Mouse (Mus musculus): ENCODE measurements around the gene Pip5kl1.

Gene Pip5kl1

DNA sequence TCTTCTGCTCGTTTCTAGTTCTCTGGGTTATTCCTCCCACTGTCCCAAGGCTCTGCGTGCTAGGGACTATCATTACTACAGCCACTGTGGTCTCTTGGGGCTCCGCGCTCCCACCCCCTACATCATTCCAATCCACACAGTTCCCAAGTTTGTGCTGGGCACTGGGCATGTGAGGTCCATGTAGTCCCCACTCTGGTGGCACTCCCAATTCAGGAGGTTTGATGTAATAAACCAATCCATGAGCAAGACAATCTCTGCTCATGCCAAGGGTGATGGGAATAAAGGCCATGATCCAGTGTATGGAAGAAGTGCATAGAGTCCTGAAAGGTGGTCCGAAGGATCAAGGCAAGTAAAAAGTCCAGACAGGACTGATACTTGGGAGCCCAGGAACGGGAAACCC lies at the start of gene Pip5kl1:
Pip5kl1 (plus strand) TSS at position 301 of the 400 bp plus-strand sequence.
- DNase-seq = no peak

DNA sequence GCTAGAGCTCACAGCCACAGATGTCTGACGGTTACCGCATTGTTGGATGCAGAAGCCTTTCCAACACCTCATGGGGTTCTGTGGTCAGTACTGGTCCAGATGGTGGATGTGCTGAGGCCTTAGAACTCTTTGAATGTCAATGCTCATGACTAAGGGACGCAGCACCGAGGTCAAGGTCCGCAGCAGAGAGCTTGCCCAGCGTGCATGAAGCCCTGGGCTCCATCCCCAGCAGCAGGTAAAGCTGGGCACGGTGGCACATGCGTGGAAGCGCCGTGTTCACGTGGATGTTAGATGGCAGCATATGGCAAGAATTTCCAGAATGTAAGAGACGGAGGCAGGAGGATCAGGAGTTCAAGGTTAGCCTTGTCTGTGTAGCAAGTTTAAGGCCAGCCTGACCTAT lies 48.8 kb upstream of the Pip5kl1 start:
- peak; percentile 67 for DNase-seq

DNA sequence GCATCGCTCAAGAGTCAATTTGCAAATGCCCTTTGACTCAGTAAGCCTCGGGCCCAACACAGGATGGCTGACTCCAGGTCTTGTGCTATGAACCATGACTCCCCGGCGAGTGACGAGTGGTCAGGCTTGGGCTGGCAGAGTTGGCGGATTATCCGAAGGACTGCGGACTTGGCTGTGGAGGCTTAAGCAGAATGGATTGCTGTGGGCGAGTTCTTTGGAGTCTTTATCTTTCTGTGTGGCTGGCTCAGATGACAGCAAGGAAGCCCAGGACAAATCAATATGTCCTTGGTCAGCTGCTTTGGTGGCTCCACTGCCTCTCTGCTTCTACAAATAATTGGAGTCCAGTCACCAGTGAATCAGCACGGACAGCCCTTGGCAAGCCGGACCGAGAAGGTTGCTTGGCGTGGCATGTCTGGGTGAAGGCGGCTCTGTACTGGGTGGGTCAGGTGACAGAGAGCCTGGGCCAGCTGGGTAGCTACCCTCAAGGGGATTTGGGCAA lies 47.1 kb upstream of the Pip5kl1 start:
- peak; percentile 81 for DNase-seq

DNA sequence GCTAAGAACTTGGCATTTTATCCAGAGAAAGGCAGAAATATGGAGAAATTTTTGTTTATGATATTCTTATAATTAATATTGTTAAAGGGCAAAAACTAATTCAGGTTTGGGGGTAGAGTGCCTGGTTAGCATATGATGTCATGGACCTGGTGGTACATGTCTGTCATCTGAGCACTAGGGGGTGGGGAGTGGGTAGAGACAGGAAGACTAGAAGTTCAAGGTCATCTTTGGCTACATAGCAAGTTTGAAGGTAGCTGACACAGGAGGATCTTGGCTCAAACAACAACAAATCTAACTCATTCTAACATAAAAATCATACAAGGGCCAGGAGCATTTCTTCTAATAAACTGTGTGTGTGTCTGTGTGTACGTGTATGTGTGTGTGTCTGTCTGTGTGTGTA lies 46.3 kb upstream of the Pip5kl1 start:
- DNase-seq = no peak

DNA sequence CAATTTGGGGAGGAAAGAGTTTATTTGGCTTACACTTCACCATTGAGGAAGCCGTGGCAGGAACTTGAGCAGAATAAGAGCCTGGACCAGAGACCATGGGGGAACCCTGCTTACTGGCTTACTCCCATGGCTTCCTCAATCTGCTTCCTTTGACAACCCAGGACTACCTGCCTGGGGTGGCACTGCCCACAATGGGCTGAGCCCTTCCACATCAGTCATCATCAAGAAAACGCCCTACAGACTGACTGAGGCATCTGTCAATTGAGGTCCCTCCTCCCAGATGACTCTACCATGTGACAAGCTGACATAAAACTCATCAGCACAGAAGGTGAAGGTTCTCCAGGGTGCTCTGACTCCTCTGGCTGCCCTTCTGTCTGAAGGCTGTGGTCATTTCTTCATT lies 44.1 kb upstream of the Pip5kl1 start:
- DNase-seq = peak; percentile 36

DNA sequence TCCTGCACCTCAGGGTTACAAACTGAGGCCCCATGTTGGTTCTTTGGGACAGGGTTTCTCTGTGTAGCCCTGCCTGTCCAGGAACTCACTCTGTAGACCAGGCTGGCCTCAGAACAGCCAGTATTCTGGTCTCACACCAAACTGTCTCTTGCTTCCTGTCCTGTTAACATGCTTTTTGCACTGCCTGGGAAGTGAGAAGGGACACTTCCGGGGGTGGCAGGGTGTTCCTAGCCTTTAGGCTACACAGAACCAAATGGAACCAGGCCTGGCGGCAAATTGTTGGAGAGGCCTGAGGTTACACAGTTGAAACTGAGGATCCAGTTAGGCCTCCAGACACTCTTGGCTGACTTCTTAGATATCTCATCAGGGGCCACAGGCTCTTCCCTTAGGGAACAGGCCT lies 41.4 kb upstream of the Pip5kl1 start:
- no peak for DNase-seq

DNA sequence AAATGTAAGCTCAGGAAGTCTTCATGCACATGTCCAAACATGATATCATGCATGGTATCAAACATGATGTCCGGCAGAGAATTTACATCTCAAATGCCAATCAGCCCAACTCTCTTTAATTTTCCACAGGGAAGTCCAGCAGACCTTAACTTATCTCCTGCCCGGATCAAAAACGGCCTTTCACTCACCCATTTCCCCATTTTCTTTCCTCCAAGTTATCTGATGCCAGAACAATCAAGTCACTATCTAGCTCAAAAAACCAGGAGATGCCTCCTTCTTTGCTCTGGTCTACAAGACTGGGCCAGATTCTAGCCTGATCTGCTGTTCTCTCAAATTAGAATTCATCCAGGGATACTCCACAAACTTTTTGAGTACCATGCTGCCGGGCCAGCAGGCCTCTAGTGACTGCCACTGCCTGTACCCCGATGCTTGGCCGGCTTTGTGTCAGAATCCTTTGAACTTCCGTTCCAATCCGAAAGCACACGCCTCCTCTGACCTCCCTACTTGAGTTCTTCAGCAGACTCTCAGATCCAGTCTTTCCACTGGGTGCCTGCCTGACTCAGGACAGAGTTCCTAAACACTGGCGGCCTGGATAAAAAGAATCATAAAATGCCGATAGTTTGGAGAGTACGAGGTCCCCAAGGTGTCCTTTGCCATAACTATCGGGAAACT lies 40.4 kb upstream of the Pip5kl1 start:
- DNase-seq = peak; percentile 68

DNA sequence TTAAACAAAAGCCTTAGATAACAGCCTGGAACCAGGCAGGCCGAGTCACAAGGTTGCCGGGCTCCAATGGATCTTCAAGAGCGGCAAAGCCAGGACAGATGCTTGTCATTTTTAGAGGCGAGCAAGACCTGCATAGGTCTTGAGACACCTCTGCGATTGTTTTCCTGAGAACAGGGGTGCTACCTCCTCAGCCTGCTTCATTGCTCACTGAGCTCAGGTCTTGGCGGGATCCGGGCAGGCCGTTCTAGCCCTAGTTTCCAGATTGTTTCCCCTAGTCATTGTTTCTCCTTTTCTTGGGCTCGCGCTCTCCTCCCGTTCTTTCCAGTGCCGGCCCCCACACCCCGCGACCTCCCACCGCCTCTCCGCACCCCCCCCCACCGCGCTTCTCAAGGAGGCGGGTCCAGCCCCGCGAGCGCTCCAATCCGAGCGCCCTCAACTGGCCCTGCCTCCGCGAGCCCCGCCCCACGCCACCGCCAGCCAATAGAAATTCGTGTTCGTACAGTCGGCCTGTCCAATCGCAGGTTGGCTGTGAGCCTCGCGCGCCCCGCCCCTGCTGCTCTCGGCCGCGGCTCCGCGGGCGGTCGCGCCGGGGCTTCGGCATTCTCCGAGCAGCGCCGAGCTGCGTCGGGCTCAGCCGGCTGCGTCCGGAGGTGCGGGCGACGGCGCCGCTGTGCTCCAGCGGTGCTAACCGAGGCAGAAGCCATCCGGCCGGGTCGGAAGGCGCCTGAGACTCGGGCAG lies 39.7 kb upstream of the Pip5kl1 start, which contains the start of gene Fam102a:
Fam102a (plus strand) TSS at position 600 of the 739 bp plus-strand sequence.
- DNase-seq = peak; percentile 99

DNA sequence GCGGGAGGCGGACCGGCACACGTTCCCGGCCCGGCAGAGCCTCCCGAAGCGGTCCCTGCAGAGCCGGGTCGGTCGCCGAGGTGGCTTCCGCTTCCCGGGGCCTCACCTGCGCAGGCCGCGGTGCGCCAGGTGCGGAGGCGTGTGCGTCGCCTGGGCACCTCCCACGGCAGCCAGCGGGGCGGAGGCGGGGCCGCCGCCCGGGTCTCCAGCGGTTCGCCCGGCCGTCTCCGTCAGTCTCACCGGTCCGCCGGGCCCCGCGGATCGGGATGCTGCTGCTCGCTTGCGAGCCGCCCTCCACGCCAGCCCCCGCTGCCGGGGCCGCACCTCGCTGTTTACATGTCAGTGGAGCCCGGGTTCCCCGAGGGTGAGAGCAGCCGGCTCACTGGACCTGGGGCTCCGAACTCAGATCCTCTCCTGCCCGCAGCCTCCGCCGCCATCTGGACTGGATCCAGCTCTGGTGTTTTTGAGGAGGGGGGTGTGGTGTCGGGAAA lies 39.1 kb upstream of the Pip5kl1 start:
- peak; percentile 85 for DNase-seq

DNA sequence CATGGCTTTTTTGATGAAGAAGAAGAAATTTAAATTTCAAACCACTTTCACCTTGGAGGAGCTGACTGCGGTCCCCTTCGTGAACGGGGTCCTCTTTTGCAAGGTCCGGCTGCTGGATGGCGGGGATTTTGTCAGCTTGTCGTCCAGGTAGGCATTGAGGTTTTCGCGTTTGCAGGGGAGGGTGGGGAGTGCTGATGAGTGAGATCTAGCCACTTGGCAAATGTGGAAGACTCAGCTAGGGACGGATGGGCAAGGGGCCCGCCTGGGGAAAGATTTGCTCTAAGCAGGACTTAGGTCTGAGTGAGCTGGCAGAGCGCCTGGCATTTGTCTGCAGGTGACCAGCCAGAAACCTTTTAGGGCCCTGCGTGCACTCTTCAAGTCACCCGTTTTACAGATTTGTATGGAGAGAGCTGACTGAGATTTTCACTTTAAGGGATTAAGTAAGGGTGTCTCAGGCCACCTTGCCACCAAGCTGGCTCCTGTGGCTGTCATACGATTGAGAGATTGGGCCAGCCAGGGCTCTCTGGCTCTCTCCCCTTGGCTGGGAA lies 38.4 kb upstream of the Pip5kl1 start:
- DNase-seq = peak; percentile 71

DNA sequence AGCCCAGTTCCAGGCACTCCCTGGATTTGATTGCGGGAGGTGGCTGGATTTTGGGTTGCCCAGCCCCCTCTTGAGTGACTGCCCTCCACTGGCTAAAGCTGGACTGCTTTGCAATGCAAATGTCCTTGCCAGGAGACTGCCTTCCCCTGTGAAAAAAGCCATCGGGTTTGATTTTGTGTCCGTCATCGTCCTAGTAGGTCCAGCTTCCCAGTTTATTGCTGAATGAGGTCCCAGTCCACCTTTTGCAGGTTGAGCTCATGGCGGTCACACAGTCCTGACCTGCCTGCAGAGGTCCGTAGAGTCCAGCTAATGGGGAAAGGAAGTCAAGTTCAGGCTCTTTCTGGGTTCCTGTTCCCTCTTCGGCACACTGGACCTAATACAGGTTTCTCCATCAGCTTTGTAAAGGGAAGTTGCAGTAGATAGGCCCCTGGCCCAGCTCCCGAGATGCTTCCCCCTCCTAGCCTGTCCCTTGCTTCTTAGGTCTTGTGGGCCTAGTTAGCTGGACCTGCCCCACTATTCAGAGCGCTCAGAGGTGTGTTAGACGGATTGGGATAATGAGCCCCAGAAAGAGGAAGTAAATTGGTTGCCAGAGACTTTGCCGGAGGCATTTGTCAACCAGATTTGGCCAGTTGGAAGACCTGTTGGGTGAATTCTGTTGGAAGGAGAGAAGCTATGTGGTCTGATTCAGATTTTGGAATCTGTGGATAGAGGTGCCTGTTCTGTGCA lies 37.8 kb upstream of the Pip5kl1 start:
- DNase-seq = peak; percentile 79

DNA sequence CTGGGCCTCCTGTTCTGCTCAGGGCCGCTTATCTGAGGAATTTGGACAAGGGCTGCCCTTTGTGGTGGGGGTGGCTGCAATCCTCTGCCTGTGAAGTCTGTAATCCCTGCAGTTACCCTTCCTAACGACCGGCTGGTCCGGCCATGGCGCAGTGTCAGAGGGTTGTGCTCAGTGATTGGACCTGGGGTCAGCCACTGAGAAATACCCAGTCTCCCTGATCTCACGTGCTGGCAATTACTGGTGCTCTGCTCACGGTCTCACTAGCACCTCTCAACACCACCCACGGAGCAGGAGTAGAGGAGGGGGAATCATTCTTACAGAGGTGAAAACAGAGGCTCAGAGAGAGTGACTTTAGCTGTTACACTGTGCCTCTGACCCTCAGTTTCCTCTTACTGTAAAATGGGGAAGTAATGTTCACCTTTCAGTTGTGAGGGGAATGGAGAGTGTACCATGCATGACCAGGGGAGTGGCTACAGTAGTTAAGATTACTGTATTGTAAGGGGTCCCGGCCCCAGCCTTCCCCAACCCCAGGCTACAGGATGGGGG lies 37.2 kb upstream of the Pip5kl1 start:
- peak; percentile 60 for DNase-seq

DNA sequence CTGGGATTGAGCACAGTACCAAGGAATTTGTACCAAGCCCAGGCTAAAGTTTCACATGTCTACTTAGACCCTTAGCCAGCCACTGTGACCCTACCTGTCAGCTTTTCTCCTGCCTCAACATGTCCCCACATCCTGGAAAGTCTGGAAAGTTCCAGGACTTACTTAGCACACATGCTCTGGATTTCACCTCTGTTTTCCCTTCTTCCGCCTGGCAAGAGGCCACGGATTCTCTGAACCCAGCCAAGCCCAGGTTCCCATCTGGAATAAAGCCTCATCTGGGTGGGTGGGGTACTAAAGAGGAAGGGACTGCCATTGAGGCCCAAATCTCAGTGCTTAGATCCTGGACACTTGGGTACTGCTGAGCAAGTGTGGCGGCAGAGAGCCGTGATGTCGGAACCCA lies 36.7 kb upstream of the Pip5kl1 start:
- no peak for DNase-seq

DNA sequence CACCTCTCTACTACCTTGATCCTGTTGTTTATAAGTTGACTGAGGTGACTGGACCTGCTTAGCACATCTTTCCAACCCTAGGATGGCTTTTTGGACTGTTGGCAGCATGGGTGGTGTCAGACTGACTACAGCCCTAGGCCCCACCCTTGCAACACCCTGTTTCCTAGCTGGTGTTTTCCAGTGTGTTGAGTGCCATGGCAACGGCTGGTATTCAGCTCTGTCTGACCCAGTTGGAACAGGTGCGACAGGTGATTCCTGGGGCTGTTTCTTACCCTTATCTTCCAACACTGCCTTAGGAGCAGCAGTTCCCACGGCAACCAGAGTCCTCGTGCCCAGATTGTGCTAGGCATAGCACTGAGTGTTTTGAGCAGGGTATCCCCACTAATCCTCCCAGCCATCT lies 36.1 kb upstream of the Pip5kl1 start:
- DNase-seq = no peak

DNA sequence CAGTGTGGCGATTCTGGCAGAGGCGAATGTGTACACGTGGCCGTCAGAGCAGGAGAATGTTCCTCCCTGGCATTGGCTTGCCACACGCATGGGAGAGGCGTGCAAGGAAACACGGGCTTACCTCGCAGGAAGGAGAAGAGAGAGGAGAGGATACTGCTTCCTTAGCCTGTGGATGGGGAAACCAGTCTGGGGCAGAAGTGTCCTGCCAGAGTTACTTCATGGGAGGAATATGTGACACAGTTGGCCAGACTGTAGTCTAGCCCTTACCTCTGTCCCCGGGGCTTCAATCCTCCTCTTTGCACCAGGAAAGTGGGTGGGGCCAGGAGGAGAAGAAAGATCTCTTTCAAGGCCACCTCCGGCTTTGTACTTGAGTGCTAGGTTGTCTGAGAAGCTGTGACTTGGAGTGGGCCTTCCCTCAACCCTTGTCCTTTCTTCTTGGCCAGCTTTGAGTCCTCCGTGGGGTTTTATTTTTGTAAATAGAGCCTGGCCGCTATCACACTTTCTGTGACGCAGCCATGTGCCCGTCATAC lies 35.1 kb upstream of the Pip5kl1 start:
- DNase-seq = no peak

DNA sequence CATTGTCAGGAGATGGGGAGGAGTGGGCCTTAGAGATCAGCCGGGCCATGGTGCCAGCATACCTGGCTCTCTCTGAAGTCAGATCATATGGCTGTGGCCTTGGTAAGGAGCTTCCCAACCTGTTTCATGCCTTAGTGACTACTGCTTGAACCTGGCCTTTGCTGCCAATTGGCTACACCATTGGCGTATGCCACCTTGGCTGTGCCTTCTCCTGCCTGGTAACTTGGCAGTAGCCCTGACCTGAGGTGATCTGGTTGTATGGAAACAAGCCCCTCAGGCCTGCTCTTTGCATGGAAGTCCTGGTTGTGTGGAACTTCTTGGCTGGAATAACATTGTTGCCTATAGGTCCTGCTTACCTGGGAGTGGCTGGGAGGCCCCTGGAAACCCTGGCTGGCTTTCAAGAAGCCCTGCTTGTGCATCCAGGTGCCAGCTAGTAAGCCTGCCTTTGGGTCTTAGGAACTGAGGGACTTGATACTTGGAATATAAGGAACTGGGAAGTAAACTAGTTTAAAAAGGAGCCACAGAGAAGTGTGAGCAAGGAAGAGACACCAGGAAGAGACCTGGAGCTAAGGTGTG lies 33.2 kb upstream of the Pip5kl1 start:
- no peak for DNase-seq

DNA sequence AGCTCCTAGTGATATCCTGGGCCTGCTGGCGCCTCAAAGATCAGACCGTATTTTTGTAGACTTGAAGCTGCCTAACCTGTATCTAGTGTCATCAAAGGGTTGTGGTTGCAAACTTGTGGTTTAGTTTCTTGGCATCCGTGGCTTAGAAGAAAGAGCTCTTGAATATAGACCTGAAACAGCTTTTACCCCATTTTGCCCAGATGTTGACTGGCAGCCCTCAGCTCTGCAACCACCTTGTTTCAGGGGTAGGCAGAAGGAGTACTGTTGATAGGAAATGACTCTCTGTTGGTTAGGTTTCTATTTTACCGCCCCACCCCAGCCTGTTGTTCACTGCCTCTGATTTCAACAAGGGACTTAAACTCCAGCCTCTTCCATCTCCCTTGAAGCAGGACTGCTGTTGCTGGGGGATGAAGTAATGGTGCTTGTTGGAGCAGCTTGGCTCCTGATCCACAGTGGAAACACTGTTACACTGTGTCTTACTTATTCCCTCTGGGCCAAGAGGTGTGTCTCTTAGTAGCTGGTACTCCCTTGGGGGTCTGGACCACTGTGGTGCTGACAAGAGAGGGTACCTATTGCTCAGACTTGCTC lies 32.5 kb upstream of the Pip5kl1 start:
- no peak for DNase-seq

DNA sequence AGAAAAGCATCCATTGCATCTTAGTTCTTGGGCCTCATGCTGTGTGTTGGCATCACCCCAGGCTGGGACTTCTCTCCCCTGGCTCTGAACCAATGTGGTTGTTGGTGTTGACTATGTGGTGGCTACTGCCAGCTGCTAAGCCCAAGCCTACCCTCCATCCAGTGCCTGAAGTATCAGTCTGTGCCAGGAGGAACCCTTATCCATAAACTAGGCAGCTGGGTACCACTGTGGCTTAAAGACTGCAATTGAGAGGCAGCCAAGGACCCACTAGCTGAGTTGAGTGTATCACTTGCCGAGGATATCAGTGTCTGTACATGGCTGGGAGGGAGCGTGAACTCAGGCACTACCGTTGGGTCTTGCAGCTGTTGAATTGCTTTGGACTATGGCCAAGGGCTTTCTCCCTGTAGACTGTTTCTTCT lies 31.6 kb upstream of the Pip5kl1 start:
- DNase-seq = no peak

DNA sequence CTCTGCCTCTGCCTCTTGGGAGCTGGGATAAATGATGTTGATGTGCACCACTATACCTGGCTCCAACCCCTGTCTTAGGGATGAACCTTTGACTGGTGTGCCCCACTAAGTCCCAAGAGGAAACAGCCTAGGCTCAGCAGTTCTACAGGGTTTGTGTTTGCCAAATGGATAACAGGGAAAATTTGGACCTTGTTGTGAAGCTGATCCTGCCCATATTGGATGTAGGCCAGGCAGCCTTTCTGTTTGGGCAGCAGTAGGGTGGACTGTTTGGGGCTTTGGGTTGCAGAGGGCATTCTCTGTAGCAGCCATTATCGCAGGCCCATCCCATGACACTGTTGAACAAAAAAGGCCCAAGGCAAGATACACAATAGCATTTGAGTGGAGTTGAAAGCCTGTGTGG lies 27.6 kb upstream of the Pip5kl1 start:
- no peak for DNase-seq

DNA sequence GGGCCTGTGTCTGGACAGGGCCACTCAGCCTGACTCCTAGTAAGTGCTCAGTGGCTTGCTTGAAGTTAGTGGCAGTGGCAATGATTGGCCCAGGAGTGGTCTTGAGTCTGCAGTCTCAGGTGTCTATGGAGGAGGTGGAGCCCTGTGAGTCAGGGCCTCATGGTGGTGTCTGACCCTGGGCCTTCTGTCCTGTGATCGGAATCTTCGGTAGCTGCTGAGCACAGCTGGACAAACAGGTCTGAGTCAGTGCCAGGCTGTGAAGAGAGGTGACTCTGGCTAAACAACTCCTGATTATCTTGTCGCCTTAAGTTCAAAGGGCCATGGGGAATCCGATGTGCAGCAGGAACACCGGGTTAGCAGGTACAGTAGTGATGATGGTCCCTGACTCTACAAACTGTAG lies 27.2 kb upstream of the Pip5kl1 start:
- DNase-seq = no peak

DNA sequence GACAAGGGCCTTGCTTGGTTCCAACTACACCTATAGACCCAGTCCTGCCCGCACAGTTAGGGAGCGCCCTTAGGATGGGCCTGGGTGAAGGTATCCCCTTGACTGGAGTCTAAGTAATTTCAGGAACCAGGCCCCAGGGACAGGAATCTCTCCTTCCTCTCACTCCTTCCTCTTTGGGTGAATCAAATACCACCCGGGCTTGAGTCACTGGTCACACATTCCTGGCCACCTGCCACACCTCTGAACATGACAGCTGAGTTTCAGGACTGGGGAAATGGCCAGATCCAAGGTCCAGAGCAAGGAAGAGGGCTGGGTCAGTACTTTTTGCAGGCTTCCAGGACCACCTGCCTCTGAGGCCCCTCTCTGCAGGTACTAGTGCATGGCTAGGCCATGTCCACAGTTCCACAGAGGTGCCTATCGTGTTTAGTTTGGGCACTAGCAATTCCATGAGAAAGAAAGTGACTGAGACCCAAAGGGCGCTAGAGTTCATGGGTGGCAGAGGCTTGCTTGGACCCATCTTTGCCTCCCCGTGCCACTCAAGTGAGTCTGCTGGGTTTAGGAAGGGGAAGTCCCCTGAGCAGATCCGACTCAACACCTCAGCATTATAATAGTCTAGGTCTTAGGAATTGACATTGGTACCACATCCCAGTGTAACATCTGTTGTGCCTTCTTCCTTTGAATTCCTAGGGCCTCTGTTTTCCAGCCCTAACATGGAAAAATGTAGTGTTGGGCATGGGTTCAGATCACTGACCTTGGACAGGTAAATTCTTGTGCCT lies 26.4 kb upstream of the Pip5kl1 start:
- peak; percentile 63 for DNase-seq
